Mouse (Mus musculus): ENCODE measurements around the gene D7Ertd443e.

The D7Ertd443e gene

DNA sequence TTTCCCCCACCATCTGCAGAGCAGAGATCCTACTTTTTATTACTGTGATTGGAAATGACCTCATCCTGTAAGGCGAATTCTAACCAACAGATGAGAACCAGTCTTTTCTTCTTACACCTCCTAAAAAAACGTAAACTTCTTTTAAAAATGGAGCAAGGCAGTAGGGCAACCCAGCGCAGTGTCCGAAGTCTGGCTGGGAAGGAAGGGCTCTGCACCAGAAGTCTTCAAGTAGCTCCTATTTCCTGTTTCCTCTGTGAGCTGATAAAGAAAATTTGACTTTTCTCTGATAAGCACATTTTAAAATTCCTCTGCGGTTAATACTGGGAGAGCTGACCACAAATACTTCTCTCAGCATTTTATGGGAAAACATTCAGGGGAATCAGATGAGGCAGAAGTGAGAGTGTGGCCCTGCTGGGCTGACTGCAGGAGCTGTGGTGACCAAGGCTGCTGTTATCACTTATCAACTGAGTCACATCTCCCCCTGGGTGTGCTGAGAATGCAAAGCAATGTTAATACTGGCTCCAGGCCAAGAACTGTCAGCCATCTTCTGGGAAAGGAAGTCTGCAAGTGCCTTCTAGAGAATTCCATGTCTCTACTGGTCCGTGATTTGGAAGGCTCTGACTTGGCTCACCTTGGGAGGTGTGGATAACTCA lies 97.8 kb downstream of the D7Ertd443e start:
- DNase-seq = no peak

- DNase-seq = no peak
These were observed 112.5 kb downstream of the D7Ertd443e start for GRCm38 (mm10) chr7:134272956-134273355.

DNA sequence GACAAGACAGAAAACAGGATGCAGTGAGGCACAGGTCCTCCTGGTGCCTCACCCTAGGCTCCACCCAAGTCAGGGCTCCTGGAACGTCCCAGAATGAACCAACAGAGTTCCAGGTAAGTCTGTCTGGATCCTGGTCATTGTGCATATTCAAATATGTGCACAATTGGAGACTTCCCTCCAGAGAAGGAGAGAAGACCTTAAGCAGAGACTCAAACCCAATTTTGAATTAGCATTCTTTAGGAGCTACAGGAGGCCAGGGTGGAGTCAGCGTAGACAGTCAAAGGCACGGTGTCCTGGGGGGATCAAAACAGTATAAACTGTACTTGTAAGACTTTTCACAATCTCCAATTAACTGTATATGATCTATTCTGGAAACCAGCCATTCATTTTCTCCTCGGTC lies 113.0 kb downstream of the D7Ertd443e start:
- DNase-seq = no peak

GRCm38 (mm10) chr7:134265783-134266182 lies 119.7 kb downstream of the D7Ertd443e start:
- DNase-seq = no peak

- DNase-seq = peak; percentile 9 to 20
These were observed 122.1 kb downstream of the D7Ertd443e start for GRCm38 (mm10) chr7:134263146-134263906.

DNA sequence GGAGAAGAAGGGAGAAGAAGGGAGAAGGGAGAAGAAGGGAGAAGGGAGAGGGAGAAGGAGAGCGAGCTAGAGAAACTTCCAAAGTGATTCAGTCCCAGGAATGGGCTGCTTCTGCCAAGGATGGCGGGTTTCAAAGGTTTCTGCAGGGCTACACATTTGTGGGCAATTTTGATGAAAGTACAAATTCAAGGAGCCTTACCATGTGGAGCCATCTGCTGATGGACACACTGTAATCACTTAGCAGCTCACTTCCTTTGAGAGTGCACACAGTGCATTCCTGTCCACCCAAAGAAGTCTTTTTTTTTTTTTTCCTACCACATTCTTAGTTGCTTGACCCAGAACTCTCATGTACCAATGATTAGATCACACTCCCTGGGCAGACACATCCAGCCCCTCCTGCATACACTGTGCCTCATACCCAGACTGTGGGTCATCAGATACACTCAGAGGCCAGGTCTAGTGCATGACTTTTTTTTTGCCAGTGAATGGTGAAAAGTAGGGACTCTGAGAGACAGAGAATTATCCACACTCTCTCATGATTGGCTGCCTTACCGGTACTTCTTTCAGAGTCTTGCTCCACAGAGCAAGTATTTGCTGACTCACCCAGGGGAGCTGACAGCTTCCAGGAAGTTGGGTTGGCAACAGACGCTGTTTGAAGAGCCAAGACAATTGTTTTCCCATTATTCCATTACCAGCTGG lies 124.3 kb downstream of the D7Ertd443e start:
- no peak for DNase-seq

GRCm38 (mm10) chr7:134250273-134250870 lies 135.1 kb downstream of the D7Ertd443e start:
- no peak for DNase-seq

DNA sequence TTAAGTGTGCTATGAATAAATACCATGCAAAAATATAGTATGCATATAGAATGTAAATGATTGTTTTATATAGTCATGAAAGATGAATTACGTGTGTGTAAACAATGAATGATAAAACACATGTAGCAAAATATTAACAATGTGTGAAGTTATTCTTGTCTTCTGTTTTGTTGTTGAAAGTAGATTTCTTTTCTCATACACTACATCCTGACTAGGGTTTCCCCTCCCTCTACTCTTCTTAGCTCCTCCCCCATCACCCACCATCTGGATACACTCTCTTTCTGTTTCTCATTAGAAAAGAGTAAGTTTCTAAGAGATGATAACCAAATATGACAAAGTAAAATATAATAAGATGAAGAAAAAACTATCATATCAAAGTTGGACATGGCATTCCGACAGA lies 137.4 kb downstream of the D7Ertd443e start:
- no peak for DNase-seq

GRCm38 (mm10) chr7:134246624-134247023 lies 138.8 kb downstream of the D7Ertd443e start:
- no peak for DNase-seq

GRCm38 (mm10) chr7:134242773-134243172 lies 142.7 kb downstream of the D7Ertd443e start:
- no peak for DNase-seq

DNA sequence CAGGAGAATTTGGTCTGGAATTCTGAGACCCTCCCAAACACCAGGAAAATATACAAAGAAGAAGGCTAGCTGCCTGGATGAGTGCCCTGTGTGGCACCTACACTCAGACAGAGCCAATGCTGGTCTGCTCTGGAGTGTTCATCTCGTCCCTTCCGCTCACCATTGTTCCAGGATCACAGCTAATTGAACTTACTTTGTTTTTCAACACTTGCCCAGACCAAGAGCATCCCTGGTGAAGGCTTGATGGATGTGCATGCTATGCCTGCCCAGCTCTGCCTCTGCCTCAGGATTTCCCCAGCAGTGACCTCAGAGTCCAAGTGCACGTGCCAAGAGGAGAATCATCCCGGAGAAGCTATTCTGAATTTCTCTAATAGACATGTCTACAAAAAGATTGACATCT lies 144.2 kb downstream of the D7Ertd443e start:
- DNase-seq = no peak

DNA sequence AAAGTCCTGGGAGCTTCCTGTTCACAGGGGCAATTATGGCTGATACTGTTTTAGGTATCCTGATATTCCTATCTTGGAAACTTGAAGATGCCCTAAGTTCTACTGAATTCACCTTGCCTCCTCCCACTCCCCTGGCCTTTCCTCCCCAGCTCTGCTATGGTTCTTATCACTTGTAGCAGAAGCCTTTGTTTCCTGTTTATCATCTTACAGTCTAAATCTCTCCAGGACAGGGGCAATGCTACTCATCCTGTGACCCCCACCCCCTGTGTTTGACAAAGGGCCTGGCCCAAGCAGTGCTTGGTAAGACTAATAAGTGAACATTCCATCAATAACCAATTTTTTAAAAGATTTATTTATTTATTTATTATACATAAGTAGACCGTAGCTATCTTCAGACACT lies 144.9 kb downstream of the D7Ertd443e start:
- DNase-seq = no peak

DNA sequence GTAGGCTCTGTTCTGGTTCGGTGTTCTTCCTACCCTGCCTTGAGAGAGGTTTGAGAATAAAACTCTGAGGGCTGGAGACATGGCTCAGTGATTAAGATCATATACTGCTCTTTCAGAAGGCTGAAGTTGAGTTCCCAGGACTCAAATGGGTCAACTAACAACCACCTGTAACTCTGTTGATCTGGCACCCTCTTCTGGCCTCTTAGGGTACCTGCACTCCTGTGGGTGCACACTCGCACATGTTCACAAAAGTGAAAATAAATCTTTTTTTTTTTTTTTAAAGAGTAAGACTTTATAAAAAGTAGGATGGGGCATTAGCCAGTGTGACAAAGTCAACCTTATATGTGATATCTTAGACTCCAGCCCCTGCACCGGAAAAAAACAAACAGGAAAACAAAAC lies 146.6 kb downstream of the D7Ertd443e start:
- no peak for DNase-seq

GRCm38 (mm10) chr7:134237356-134237755 lies 148.1 kb downstream of the D7Ertd443e start:
- DNase-seq = no peak

DNA sequence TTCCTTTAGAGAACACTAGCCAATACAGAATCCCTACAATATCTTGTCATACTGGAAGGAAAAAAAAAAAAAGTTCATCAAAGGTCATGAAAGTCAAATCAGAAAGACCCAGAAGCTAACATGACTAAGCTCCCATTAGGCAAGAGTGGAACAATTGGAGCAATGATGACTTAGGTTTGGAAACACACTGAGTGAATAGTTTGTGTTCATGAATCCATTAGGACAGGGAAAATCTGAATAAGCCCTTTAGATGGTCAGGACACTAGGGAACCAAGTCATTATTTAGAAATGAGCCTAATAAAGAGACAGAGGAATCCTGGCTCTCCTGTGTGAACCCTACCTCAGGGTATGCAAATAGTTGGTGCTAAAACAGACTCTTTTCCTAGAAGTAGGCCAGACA lies 148.7 kb downstream of the D7Ertd443e start:
- no peak for DNase-seq

GRCm38 (mm10) chr7:134235552-134235951 lies 149.9 kb downstream of the D7Ertd443e start:
- DNase-seq = no peak

DNA sequence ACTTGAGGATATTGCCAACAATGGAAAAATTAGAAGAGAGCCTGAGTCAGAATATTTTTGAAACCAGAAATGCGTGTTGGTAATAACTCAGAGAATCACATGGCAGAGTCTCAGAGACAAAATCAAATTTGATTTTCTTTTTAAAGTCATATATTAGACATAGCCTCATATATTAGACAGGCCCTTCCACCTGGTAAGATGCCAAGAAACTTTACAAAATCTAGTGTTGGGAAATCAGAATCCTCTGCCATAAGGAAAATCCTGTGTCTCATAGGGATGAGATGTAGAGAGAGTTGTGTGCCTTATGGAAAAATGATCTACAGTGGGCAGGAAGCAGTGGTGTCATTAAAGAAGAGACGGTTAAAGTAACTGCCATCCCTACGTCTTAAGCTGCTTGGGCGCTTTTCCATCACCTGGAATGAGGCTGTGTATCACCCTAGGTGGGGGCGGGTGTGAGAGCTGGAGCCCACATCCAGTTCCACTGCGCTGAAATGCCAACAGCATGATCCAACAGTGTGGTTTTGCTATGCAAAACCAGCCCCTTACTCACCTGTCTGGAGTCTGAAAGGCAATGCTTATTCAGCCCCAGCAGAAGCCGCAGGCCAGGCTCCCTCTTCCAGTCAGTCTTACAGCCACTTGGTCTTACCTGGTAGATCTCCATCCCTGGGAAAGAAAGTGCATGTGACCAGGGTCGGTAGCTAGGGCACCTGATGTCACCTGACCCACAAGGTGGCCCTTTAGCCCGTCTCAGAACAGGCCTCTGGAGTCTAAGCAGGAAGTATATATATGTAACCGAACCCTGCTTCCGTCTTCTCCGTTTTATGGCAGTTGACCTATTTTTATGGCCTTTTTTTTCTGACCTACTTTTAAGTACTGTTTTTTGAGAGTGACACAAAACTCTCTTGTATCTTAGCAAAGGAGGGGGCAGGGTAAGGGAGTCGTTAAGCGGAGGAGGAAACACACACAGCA lies 153.8 kb downstream of the D7Ertd443e start, which contains the start of gene Adam12:
Gene Adam12, minus strand, starts transcription at position 769 of the 969 bp plus-strand sequence.
- DNase-seq = no peak

DNA sequence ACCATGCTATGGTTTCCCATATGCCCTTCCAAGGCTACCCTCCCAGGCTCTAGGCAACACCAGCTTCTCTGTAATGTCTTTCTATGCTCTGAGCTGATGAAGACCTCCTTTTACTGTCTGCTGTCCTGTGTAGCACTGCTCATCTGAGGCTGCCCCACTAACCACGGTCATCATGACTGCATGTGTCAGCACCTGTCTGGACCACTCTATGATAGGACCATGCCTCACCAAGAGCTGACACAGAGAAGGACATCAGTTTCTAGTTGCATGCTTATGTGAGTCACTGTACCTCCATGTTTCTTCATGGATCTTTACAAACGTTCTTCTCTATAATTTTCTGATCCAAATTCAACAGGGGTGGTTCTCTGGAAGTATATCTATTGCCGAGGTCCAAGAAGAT lies 154.8 kb downstream of the D7Ertd443e start:
- DNase-seq = no peak

GRCm38 (mm10) chr7:134229899-134230298 lies 155.6 kb downstream of the D7Ertd443e start:
- no peak for DNase-seq

DNA sequence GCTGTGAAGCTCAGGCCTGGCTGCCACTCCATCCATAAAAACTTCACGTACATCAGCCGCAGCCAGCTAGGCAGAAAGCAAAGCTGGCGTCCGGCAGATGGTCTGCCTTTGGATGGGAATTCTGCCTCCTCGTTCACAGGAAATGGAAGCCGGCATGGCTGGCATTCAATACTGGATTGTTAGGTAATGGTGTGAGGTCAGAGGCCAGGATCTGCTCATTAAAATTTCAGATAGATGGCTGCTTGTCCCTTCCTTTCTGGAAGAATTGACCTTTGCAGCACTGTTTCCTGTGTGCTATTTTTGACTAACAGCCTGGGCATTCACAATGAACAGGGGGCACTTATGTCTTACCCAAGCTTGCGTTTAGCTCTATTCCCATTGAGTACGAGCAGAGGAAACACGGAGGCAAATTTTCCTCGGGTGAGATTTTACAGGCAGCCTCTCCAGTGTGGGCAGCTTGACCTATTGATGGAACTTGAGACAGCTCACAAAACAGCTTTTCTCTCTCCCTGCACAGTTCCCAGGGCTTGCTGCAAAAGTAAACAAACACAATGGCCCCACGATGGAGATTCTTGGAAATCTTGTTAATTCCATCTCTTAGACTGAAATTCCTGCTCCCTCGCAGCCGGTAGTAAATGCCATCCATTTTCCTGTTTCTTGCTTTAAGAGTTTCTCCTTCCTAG lies 157.5 kb downstream of the D7Ertd443e start:
- DNase-seq = no peak

- DNase-seq = no peak
These were observed 158.4 kb downstream of the D7Ertd443e start for GRCm38 (mm10) chr7:134227101-134227500.

DNA sequence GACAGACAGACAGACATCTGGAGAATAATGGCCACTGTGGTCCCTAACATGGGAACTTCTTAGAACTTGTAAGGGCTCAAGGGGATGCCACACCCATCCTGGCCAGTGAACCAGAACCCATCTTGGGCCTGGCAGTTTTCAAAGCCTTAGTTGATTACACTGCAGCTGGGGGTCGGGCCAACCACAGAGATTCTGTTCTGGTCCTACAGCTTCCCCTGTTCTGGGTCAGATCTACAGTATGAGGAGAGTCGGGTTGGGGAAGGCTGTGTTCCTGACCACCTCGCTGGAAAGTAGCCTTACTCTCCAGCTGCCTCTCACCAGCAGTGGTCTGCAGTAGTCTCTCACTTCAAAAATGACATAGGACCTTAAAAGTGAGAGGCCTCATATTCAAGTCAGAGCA lies 159.2 kb downstream of the D7Ertd443e start:
- DNase-seq = no peak
